Mouse (Mus musculus): Measurements from ENCODE around the gene BC025920.

The BC025920 gene

GRCm38 (mm10) chr10:81605974-81606751, at the start of gene BC025920:
TSS of gene BC025920 (plus strand) at chr10:81606270.
- DNase-seq (ENCODE audit: low spot score), result peak; percentile 91

GRCm38 (mm10) chr10:81556282-81556681, 49.8 kb upstream of the BC025920 start:
- DNase-seq (ENCODE audit: low spot score), result no peak

GRCm38 (mm10) chr10:81557491-81557890, 48.6 kb upstream of the BC025920 start:
- no peak for DNase-seq (ENCODE audit: low spot score)

- DNase-seq (ENCODE audit: low spot score), result peak; percentile 90
Observed at GRCm38 (mm10) chr10:81559163-81559626, 46.9 kb upstream of the BC025920 start, which contains the start of gene Aes. TSS of gene Aes (plus strand) at chr10:81559488.

- DNase-seq (ENCODE audit: low spot score), result peak; percentile 68
Observed at GRCm38 (mm10) chr10:81559627-81560539, 46.2 kb upstream of the BC025920 start.

GRCm38 (mm10) chr10:81560719-81561459, 45.2 kb upstream of the BC025920 start:
- DNase-seq (ENCODE audit: low spot score), result peak; percentile 53

- no peak for DNase-seq (ENCODE audit: low spot score)
Observed at GRCm38 (mm10) chr10:81562411-81562810, 43.7 kb upstream of the BC025920 start.

GRCm38 (mm10) chr10:81563481-81563880, 42.6 kb upstream of the BC025920 start:
- peak; percentile 47 for DNase-seq (ENCODE audit: low spot score)

GRCm38 (mm10) chr10:81564216-81564615, 41.9 kb upstream of the BC025920 start:
- DNase-seq (ENCODE audit: low spot score), result peak; percentile 61

GRCm38 (mm10) chr10:81564734-81565133, 41.3 kb upstream of the BC025920 start:
- peak; percentile 49 for DNase-seq (ENCODE audit: low spot score)

- DNase-seq (ENCODE audit: low spot score), result no peak
Observed at GRCm38 (mm10) chr10:81565257-81566228, 40.5 kb upstream of the BC025920 start.

- peak; percentile 82 for DNase-seq (ENCODE audit: low spot score)
Observed at GRCm38 (mm10) chr10:81568381-81569191, 37.5 kb upstream of the BC025920 start.

- DNase-seq (ENCODE audit: low spot score), result no peak
Observed at GRCm38 (mm10) chr10:81569507-81570237, 36.4 kb upstream of the BC025920 start.

- no peak for DNase-seq (ENCODE audit: low spot score)
Observed at GRCm38 (mm10) chr10:81570238-81570800, 35.8 kb upstream of the BC025920 start.

GRCm38 (mm10) chr10:81570831-81571500, 35.1 kb upstream of the BC025920 start:
- peak; percentile 93 for DNase-seq (ENCODE audit: low spot score)

- peak; percentile 96 for DNase-seq (ENCODE audit: low spot score)
Observed at GRCm38 (mm10) chr10:81571501-81571876, 34.6 kb upstream of the BC025920 start.

- DNase-seq (ENCODE audit: low spot score), result peak; percentile 57
Observed at GRCm38 (mm10) chr10:81572133-81572671, 33.9 kb upstream of the BC025920 start.

- peak; percentile 57 for DNase-seq (ENCODE audit: low spot score)
Observed at GRCm38 (mm10) chr10:81572975-81573374, 33.1 kb upstream of the BC025920 start.
